Mouse (Mus musculus): ENCODE data around the gene Adarb1. TPM values are rescaled to one million over a fixed set of nuclear protein-coding genes. Genes with fewer than 3 reads are reported as not detected.
A peak's percentile ranks its signal among the peaks of the same experiment; 100 is the strongest.

Gene Adarb1
- polyA plus RNA-seq, 1 experiment from 2014 or later = 4.5 TPM

DNA sequence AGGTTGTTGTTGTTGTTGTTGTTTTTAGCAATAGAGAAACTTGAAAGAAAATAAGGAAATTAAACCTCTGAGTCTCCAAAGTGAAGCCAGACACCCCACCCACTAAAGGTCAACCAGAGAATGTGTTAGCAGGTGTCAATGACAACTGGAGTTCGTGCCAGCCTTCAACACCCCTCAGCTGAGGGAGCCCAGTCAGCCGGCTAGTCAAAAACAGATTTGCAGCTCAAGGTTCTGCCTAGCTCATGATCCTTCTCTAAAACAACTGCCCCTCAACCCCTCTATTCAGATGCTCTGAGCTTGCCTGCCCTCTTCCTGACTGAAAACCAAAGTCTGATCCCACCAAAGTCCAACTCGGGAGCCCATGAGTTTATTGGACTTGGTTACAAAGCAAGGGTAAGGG is 23.7 kb upstream of the Adarb1 start:
- Histone ChIP-seq H3K27ac (ENCODE audit: low read depth, low read length) (no peak overlapping the region), H3K4me1 (replicated peaks; ENCODE audit: control insufficient read depth, insufficient read depth, low read length) (peaks cover 3% of the 10 kb centered on the region; the same call in 1 of the 2 replicates)
- 81% methylated on average over 3 of the region's 3 CpGs for WGBS

DNA sequence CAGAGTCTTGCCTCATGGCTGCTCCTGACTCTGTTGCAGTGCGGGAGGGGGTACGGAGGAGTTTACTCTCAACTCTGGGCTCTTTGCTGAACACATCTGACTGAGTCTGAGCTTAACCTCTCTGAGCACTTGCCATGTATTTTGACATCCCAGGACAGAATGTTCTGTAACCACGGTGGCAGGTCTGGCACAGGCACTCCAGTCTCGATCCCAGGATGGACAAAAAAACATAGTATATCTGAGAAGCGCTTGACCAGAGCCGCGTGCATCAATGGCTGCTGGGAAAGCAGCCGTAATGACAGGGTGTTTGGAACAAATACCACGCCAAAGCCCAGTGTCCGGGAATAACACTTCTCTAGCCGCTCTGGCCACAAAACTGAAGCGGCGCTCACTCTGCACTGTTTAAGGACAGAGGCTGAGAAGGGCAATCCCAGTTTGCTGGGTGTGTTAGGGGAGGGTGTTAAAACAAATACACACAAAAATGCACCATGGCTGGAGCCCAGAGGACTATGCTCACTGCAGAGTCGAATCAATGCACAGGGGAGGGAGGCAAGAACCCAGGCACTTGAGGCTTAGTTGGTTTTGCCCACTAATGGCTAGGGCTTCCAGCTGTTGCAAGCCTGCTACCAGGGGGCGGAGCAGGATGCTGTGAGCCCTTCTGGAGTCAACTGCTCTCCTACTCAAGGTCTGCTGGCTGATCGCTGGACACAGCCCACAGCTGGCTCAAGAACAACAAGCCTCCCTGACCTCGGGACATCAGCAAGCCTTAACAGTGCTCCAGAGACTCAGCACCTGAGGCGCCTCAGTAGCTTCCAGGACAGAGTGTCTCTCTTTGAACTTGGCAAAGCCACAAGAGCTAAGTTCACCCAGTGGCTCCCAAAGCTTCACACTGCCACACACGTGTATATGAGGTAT is 23.0 kb upstream of the Adarb1 start:
- Histone ChIP-seq H3K4me3 (ENCODE audit: low read depth, low read length) (no peak overlapping the region), H3K27ac (ENCODE audit: low read depth, low read length) (no peak overlapping the region), H3K27me3 (replicated peaks; ENCODE audit: control insufficient read depth, insufficient read depth, low read length) (no peaks in the 10 kb centered on the region), H3K9me3 (ENCODE audit: control insufficient read depth, low read length) (no peaks in the 10 kb centered on the region; the same call in 1 of the 2 replicates), H3K36me3 (ENCODE audit: control insufficient read depth, insufficient read depth, low read length) (no peaks in the 10 kb centered on the region), H3K4me1 (replicated peaks; ENCODE audit: control insufficient read depth, insufficient read depth, low read length) (peaks cover 3% of the 10 kb centered on the region; the same call in 1 of the 2 replicates), H3K9ac (ENCODE audit: low read depth, low read length) (no peak overlapping the region), H3K4me2 (no peak overlapping the region)
- no peak for DNase-seq (ENCODE audit: low spot score)
- no peak for ATAC-seq (replicated peaks; ENCODE audit: low FRiP score)
- 62% methylated on average over 19 of the region's 19 CpGs for WGBS

More for the DNA sequence above, 23.7 kb upstream of the Adarb1 start:
- Histone ChIP-seq H3K27me3 (replicated peaks; ENCODE audit: control insufficient read depth, insufficient read depth, low read length) (no peaks in the 10 kb centered on the region), H3K4me3 (ENCODE audit: low read depth, low read length) (no peak overlapping the region), H3K4me2 (no peak overlapping the region), H3K9me3 (ENCODE audit: control insufficient read depth, low read length) (no peaks in the 10 kb centered on the region; the same call in 1 of the 2 replicates), H3K36me3 (ENCODE audit: control insufficient read depth, insufficient read depth, low read length) (no peaks in the 10 kb centered on the region), H3K9ac (ENCODE audit: low read depth, low read length) (no peak overlapping the region)
- no peak for DNase-seq (ENCODE audit: low spot score)
- no peak for ATAC-seq (replicated peaks; ENCODE audit: low FRiP score)

DNA sequence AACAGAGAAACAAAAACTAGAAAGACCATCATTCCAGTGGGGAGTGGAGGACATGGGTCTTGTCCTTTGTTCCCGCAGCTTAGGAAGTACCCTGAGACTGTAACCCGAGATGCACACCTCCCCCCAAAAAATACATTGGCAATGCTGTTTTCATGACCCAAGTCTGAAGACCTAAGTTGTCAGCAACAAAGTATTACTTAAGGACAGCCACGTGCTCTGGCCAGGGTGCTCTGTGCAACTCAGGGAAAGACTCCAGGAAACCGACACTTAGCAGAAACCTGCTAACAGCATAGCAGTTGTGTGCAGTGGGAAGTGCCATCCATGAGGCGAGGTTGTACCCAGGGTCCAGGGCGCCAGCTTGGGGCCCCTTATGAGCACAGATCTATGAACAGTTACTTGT is 22.2 kb upstream of the Adarb1 start:
- Histone ChIP-seq H3K36me3 (ENCODE audit: control insufficient read depth, insufficient read depth, low read length) (no peaks in the 10 kb centered on the region), H3K27ac (ENCODE audit: low read depth, low read length) (no peak overlapping the region), H3K4me2 (no peak overlapping the region), H3K9ac (ENCODE audit: low read depth, low read length) (no peak overlapping the region), H3K4me3 (ENCODE audit: low read depth, low read length) (no peak overlapping the region), H3K27me3 (replicated peaks; ENCODE audit: control insufficient read depth, insufficient read depth, low read length) (no peaks in the 10 kb centered on the region), H3K4me1 (replicated peaks; ENCODE audit: control insufficient read depth, insufficient read depth, low read length) (peaks cover 3% of the 10 kb centered on the region; the same call in 1 of the 2 replicates), H3K9me3 (ENCODE audit: control insufficient read depth, low read length) (no peaks in the 10 kb centered on the region; the same call in 1 of the 2 replicates)
- no peak for ATAC-seq (replicated peaks; ENCODE audit: low FRiP score)
- WGBS = 49% methylated on average over 6 of the region's 6 CpGs
- no peak for DNase-seq (ENCODE audit: low spot score)

DNA sequence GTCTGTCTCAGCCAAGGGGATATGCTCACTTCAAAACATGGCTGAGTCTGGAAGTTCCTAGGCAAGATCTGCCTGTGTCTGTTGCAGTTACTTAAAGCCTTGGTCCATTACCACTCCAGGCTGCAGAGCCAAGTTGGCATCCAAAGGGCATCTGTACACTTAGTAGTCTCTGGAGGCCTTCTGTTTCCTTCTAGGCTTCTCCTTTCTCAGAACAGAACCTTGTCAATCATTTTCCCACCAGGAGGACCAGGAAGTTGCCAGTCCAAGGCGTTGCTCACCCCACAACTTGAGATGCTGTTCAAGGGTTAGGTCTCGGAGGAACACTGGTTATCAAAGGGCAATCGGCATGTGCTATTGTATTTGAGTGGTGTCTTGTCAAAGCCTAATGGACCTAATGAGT is 21.0 kb upstream of the Adarb1 start:
- Histone ChIP-seq H3K4me1 (replicated peaks; ENCODE audit: control insufficient read depth, insufficient read depth, low read length) (peaks cover 3% of the 10 kb centered on the region; the same call in 1 of the 2 replicates), H3K27me3 (replicated peaks; ENCODE audit: control insufficient read depth, insufficient read depth, low read length) (no peaks in the 10 kb centered on the region), H3K4me3 (ENCODE audit: low read depth, low read length) (no peak overlapping the region), H3K36me3 (ENCODE audit: control insufficient read depth, insufficient read depth, low read length) (no peaks in the 10 kb centered on the region), H3K27ac (ENCODE audit: low read depth, low read length) (no peak overlapping the region), H3K4me2 (no peak overlapping the region), H3K9me3 (ENCODE audit: control insufficient read depth, low read length) (no peaks in the 10 kb centered on the region), H3K9ac (ENCODE audit: low read depth, low read length) (no peak overlapping the region)
- WGBS = 72% methylated on average over 3 of the region's 3 CpGs
- DNase-seq (ENCODE audit: low spot score) (no peak), ATAC-seq (replicated peaks; ENCODE audit: low FRiP score) (no peak)

DNA sequence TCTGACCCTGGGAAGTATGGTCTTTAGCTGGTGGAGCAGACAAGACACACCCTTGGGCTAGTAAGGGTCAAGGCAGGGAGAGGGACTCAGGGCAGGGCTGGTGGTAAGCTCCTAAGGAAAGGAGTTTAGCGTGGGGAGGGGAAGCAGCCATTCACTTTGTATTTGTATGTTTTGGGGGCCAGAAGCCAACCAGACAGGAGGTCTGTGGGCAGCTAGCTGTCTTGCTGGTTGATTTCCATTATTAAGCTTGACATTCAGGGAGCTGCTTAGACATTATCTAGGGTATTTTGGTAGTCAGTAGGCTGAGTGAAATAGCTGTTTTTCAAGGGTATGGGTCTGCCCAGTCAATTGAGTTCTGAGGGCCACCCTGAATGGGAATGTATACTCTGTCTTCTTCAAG is 20.0 kb upstream of the Adarb1 start:
- H3K4me2 ChIP-seq = no peak overlapping the region
- 64% methylated on average over 1 of the region's 1 CpGs for WGBS
- H3K36me3 ChIP-seq (ENCODE audit: control insufficient read depth, insufficient read depth, low read length) = no peaks in the 10 kb centered on the region
- H3K9ac ChIP-seq (ENCODE audit: low read depth, low read length) = no peak overlapping the region
- peaks cover 3% of the 10 kb centered on the region; the same call in 1 of the 2 replicates for H3K4me1 ChIP-seq (replicated peaks; ENCODE audit: control insufficient read depth, insufficient read depth, low read length)
- ATAC-seq (replicated peaks; ENCODE audit: low FRiP score) (no peak), DNase-seq (ENCODE audit: low spot score) (no peak)
- no peaks in the 10 kb centered on the region for H3K27me3 ChIP-seq (replicated peaks; ENCODE audit: control insufficient read depth, insufficient read depth, low read length)
- no peak overlapping the region for H3K4me3 ChIP-seq (ENCODE audit: low read depth, low read length)
- no peak overlapping the region for H3K27ac ChIP-seq (ENCODE audit: low read depth, low read length)
- no peaks in the 10 kb centered on the region for H3K9me3 ChIP-seq (ENCODE audit: control insufficient read depth, low read length)

DNA sequence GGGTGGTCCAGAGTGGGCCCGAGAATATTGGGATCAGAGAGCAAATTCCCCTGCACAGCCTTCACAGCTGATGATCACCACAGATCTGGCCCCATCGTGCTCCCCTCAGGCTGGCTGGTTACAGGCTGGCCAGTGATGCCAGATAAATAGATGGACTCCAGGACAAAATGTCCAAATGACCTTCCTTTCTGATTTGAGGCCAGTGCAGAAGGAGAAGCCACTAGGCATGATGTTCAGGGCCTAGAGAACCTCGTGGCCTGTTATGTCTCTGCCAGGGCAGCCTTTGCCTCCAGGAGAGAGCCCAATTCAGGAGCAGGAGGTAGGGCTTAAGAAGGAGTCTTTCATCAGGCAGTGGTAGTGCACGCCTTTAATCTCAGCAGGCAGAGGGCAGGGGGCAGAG is 17.3 kb upstream of the Adarb1 start:
- Histone ChIP-seq H3K36me3 (ENCODE audit: control insufficient read depth, insufficient read depth, low read length) (no peaks in the 10 kb centered on the region), H3K4me1 (replicated peaks; ENCODE audit: control insufficient read depth, insufficient read depth, low read length) (no peaks in the 10 kb centered on the region; the same call in 1 of the 2 replicates), H3K4me2 (no peak overlapping the region), H3K27me3 (replicated peaks; ENCODE audit: control insufficient read depth, insufficient read depth, low read length) (no peaks in the 10 kb centered on the region), H3K9ac (ENCODE audit: low read depth, low read length) (no peak overlapping the region), H3K4me3 (ENCODE audit: low read depth, low read length) (no peak overlapping the region), H3K27ac (ENCODE audit: low read depth, low read length) (0 out of 2 replicates have a peak overlapping the region, but pooled peaks have one; percentile 23), H3K9me3 (ENCODE audit: control insufficient read depth, low read length) (no peaks in the 10 kb centered on the region)
- 65% methylated on average over 4 of the region's 4 CpGs for WGBS
- ATAC-seq (replicated peaks; ENCODE audit: low FRiP score) = no peak
- no peak for DNase-seq (ENCODE audit: low spot score)

DNA sequence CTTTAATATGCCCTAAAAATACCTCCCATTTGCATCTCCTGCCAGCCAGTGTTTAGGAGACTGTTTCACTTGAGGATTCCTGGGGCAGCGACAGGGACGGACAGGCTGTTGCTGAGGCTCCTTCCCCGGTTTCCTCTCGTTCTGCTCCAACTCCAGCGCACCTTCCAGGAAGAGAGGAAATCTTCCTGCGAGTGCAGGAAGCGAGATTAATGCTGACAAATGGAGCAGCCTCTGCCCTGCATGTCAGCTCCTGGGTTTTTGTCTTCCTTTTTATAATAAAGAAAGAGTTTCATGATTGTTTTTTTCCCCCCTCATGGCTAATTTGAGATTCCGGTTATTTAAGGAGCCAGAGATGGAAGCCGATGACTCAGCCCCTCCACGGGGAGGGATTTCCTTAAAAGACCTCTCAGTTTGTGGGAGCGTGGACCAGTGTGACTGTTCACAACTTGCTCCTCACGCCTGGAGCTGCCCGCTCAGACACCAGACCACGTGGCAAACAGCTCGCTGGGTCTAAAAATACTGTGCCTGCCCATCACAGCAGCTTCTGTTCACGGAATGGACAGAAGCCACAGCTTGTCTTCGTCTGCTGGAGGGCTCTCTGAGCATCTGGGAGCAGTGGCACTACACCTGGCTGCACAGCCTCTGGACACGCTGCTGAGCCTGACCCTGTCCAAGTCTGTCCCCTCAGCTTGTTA is 16.5 kb upstream of the Adarb1 start:
- 33% methylated on average over 18 of the region's 18 CpGs for WGBS
- Histone ChIP-seq H3K4me3 (ENCODE audit: low read depth, low read length) (no peak overlapping the region), H3K36me3 (ENCODE audit: control insufficient read depth, insufficient read depth, low read length) (no peaks in the 10 kb centered on the region), H3K27me3 (replicated peaks; ENCODE audit: control insufficient read depth, insufficient read depth, low read length) (no peaks in the 10 kb centered on the region), H3K4me1 (replicated peaks; ENCODE audit: control insufficient read depth, insufficient read depth, low read length) (no peaks in the 10 kb centered on the region; the same call in 1 of the 2 replicates), H3K4me2 (peak overlapping the region; percentile 8; the same call in 1 of the 2 replicates), H3K27ac (ENCODE audit: low read depth, low read length) (0 out of 2 replicates have a peak overlapping the region, but pooled peaks have one; percentile 23), H3K9me3 (ENCODE audit: control insufficient read depth, low read length) (no peaks in the 10 kb centered on the region), H3K9ac (ENCODE audit: low read depth, low read length) (no peak overlapping the region)
- ATAC-seq (replicated peaks; ENCODE audit: low FRiP score) (no peak), DNase-seq (ENCODE audit: low spot score) (no peak)

DNA sequence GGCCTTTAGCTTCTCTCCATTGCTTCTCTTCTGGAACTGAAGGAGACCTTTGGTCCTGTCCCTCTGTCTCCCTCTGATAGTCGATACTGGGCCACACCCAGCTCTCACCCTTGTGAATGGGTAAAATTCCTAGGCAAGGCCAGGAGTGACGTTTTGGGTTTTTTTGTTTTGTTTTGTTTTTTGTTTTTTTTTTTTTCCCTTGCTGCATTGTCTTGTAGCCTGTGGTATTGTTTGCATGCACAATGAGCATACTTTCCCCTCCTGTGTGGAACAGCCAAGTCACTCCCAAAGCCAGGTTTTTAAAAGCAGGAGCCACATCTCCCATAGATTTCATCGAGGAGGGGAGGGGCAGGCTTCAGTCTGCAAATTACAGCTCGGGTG is 16.0 kb upstream of the Adarb1 start:
- H3K4me3 ChIP-seq (ENCODE audit: low read depth, low read length) = no peak overlapping the region
- H3K9me3 ChIP-seq (ENCODE audit: control insufficient read depth, low read length) = no peaks in the 10 kb centered on the region
- no peak overlapping the region for H3K27ac ChIP-seq (ENCODE audit: low read depth, low read length)
- no peak for ATAC-seq (replicated peaks; ENCODE audit: low FRiP score)
- H3K27me3 ChIP-seq (replicated peaks; ENCODE audit: control insufficient read depth, insufficient read depth, low read length) = no peaks in the 10 kb centered on the region
- no peak overlapping the region for H3K9ac ChIP-seq (ENCODE audit: low read depth, low read length)
- H3K4me2 ChIP-seq = peak overlapping the region; percentile 8; the same call in 1 of the 2 replicates
- H3K4me1 ChIP-seq (replicated peaks; ENCODE audit: control insufficient read depth, insufficient read depth, low read length) = no peaks in the 10 kb centered on the region; the same call in 1 of the 2 replicates
- H3K36me3 ChIP-seq (ENCODE audit: control insufficient read depth, insufficient read depth, low read length) = no peaks in the 10 kb centered on the region
- no peak for DNase-seq (ENCODE audit: low spot score)
- WGBS = 38% methylated on average over 4 of the region's 4 CpGs

Data from liver, embryonic 11.5 days (tissue).